Mouse (Mus musculus) liver, postnatal 0 days (tissue): Measurements from ENCODE around the gene Krba1.

Experiments
- CTCF ChIP-seq: sonication (generic); IDR thresholded peaks from 2 replicates; pipeline ENCODE4 v1.5.1; 2016; ENCODE audit warnings: antibody characterized with exemption, low read depth
- EP300 ChIP-seq: IDR thresholded peaks from 2 replicates; pipeline ENCODE4 v1.6.1; 2016; ENCODE audit warnings: antibody characterized with exemption, low read depth, mild to moderate bottlenecking

DNA sequence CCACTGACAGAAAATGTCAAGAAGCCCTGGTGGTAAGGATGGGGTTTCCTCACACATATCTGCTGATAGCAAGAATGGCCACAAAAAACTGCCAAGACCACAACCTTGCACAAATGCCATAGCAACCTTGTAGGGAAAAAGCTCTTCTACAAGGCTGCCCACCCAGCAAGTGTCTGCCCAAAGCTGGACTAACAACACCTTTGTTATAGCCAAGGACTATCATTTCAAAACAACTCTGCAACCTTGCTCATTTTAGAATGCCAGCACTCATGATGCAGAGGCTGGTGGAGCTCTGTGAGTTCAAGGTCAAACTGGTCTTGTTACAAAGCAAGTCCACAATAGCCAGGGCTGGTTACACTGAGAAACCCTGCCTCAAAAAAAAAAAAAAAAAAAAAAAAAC is 1.6 kb upstream of the Krba1 start:
- no peak for TF ChIP-seq CTCF
- TF ChIP-seq EP300, result no peak
